Mouse (Mus musculus): ENCODE measurements around the gene Tmprss6. TPM values are rescaled to one million over a fixed set of nuclear protein-coding genes. Genes with fewer than 3 reads are reported as not detected.

Gene Tmprss6
- polyA plus RNA-seq, 1 experiment: 0.74 TPM

- no peak overlapping the region for H3K4me3 ChIP-seq (ENCODE audit: control insufficient read depth, low read depth, low read length)
- no peaks in the 10 kb centered on the region for H3K36me3 ChIP-seq (ENCODE audit: control insufficient read depth, insufficient read depth, low read length)
- no peaks in the 10 kb centered on the region; the same call in 1 of the 2 replicates for H3K4me1 ChIP-seq (ENCODE audit: control insufficient read depth, insufficient read depth, low read length)
- H3K27me3 ChIP-seq (ENCODE audit: control insufficient read depth, insufficient read depth, low read length): no peaks in the 10 kb centered on the region
- H3K27ac ChIP-seq (ENCODE audit: control insufficient read depth, insufficient read depth, low read depth, low read length): no peak overlapping the region
- TF ChIP-seq CTCF (IDR thresholded peaks at IDR 0.05; ENCODE audit: control insufficient read depth, insufficient read depth, insufficient replicate concordance, low read depth, low read length) (no peak), POLR2A (IDR thresholded peaks at IDR 0.05; ENCODE audit: control insufficient read depth, low read depth, low read length) (no peak)
Observed at GRCm38 (mm10) chr15:78482518-78482917, 14.1 kb upstream of the Tmprss6 start.

- TF ChIP-seq CTCF (IDR thresholded peaks at IDR 0.05; ENCODE audit: control insufficient read depth, insufficient read depth, insufficient replicate concordance, low read depth, low read length): no peak
- no peak for TF ChIP-seq POLR2A (IDR thresholded peaks at IDR 0.05; ENCODE audit: control insufficient read depth, low read depth, low read length)
- Histone ChIP-seq H3K4me3 (ENCODE audit: control insufficient read depth, low read depth, low read length) (no peak overlapping the region), H3K27me3 (ENCODE audit: control insufficient read depth, insufficient read depth, low read length) (no peaks in the 10 kb centered on the region), H3K4me1 (ENCODE audit: control insufficient read depth, insufficient read depth, low read length) (no peaks in the 10 kb centered on the region; the same call in 1 of the 2 replicates), H3K36me3 (ENCODE audit: control insufficient read depth, insufficient read depth, low read length) (no peaks in the 10 kb centered on the region), H3K27ac (ENCODE audit: control insufficient read depth, insufficient read depth, low read depth, low read length) (no peak overlapping the region)
Observed at GRCm38 (mm10) chr15:78481448-78482000, 13.1 kb upstream of the Tmprss6 start.

GRCm38 (mm10) chr15:78480991-78481390 lies 12.6 kb upstream of the Tmprss6 start:
- TF ChIP-seq POLR2A (IDR thresholded peaks at IDR 0.05; ENCODE audit: control insufficient read depth, low read depth, low read length): no peak
- TF ChIP-seq CTCF (IDR thresholded peaks at IDR 0.05; ENCODE audit: control insufficient read depth, insufficient read depth, insufficient replicate concordance, low read depth, low read length): no peak
- H3K36me3 ChIP-seq (ENCODE audit: control insufficient read depth, insufficient read depth, low read length): no peaks in the 10 kb centered on the region
- H3K4me3 ChIP-seq (ENCODE audit: control insufficient read depth, low read depth, low read length): no peak overlapping the region
- H3K4me1 ChIP-seq (ENCODE audit: control insufficient read depth, insufficient read depth, low read length): no peaks in the 10 kb centered on the region; the same call in 1 of the 2 replicates
- H3K27ac ChIP-seq (ENCODE audit: control insufficient read depth, insufficient read depth, low read depth, low read length): no peak overlapping the region; the same call in 1 of the 2 replicates
- no peaks in the 10 kb centered on the region for H3K27me3 ChIP-seq (ENCODE audit: control insufficient read depth, insufficient read depth, low read length)

- TF ChIP-seq POLR2A (IDR thresholded peaks at IDR 0.05; ENCODE audit: control insufficient read depth, low read depth, low read length) (no peak), CTCF (IDR thresholded peaks at IDR 0.05; ENCODE audit: control insufficient read depth, insufficient read depth, insufficient replicate concordance, low read depth, low read length) (no peak)
- no peak overlapping the region for H3K27ac ChIP-seq (ENCODE audit: control insufficient read depth, insufficient read depth, low read depth, low read length)
Observed at GRCm38 (mm10) chr15:78480111-78480510, 11.7 kb upstream of the Tmprss6 start.

GRCm38 (mm10) chr15:78479470-78479869 lies 11.0 kb upstream of the Tmprss6 start:
- Histone ChIP-seq H3K27me3 (ENCODE audit: control insufficient read depth, insufficient read depth, low read length) (no peaks in the 10 kb centered on the region), H3K4me3 (ENCODE audit: control insufficient read depth, low read depth, low read length) (no peak overlapping the region), H3K36me3 (ENCODE audit: control insufficient read depth, insufficient read depth, low read length) (no peaks in the 10 kb centered on the region), H3K4me1 (ENCODE audit: control insufficient read depth, insufficient read depth, low read length) (no peaks in the 10 kb centered on the region; the same call in 1 of the 2 replicates), H3K27ac (ENCODE audit: control insufficient read depth, insufficient read depth, low read depth, low read length) (no peak overlapping the region)
- TF ChIP-seq CTCF (IDR thresholded peaks at IDR 0.05; ENCODE audit: control insufficient read depth, insufficient read depth, insufficient replicate concordance, low read depth, low read length): no peak
- no peak for TF ChIP-seq POLR2A (IDR thresholded peaks at IDR 0.05; ENCODE audit: control insufficient read depth, low read depth, low read length)

More at GRCm38 (mm10) chr15:78480111-78480510, 11.7 kb upstream of the Tmprss6 start:
- Histone ChIP-seq H3K36me3 (ENCODE audit: control insufficient read depth, insufficient read depth, low read length) (no peaks in the 10 kb centered on the region), H3K4me3 (ENCODE audit: control insufficient read depth, low read depth, low read length) (no peak overlapping the region), H3K4me1 (ENCODE audit: control insufficient read depth, insufficient read depth, low read length) (no peaks in the 10 kb centered on the region; the same call in 1 of the 2 replicates), H3K27me3 (ENCODE audit: control insufficient read depth, insufficient read depth, low read length) (no peaks in the 10 kb centered on the region)

GRCm38 (mm10) chr15:78478073-78478472 lies 9.6 kb upstream of the Tmprss6 start:
- Histone ChIP-seq H3K36me3 (ENCODE audit: control insufficient read depth, insufficient read depth, low read length) (no peaks in the 10 kb centered on the region), H3K4me1 (ENCODE audit: control insufficient read depth, insufficient read depth, low read length) (no peaks in the 10 kb centered on the region; the same call in 1 of the 2 replicates), H3K27me3 (ENCODE audit: control insufficient read depth, insufficient read depth, low read length) (no peaks in the 10 kb centered on the region), H3K27ac (ENCODE audit: control insufficient read depth, insufficient read depth, low read depth, low read length) (no peak overlapping the region), H3K4me3 (ENCODE audit: control insufficient read depth, low read depth, low read length) (no peak overlapping the region)
- TF ChIP-seq POLR2A (IDR thresholded peaks at IDR 0.05; ENCODE audit: control insufficient read depth, low read depth, low read length): no peak
- TF ChIP-seq CTCF (IDR thresholded peaks at IDR 0.05; ENCODE audit: control insufficient read depth, insufficient read depth, insufficient replicate concordance, low read depth, low read length): no peak

- H3K4me1 ChIP-seq (ENCODE audit: control insufficient read depth, insufficient read depth, low read length): no peaks in the 10 kb centered on the region; the same call in 1 of the 2 replicates
- H3K36me3 ChIP-seq (ENCODE audit: control insufficient read depth, insufficient read depth, low read length): no peaks in the 10 kb centered on the region
- no peaks in the 10 kb centered on the region for H3K27me3 ChIP-seq (ENCODE audit: control insufficient read depth, insufficient read depth, low read length)
- TF ChIP-seq POLR2A (IDR thresholded peaks at IDR 0.05; ENCODE audit: control insufficient read depth, low read depth, low read length): no peak
- TF ChIP-seq CTCF (IDR thresholded peaks at IDR 0.05; ENCODE audit: control insufficient read depth, insufficient read depth, insufficient replicate concordance, low read depth, low read length): no peak
- H3K4me3 ChIP-seq (ENCODE audit: control insufficient read depth, low read depth, low read length): no peak overlapping the region
- no peak overlapping the region for H3K27ac ChIP-seq (ENCODE audit: control insufficient read depth, insufficient read depth, low read depth, low read length)
Observed at GRCm38 (mm10) chr15:78476878-78477277, 8.4 kb upstream of the Tmprss6 start.
